ENCODE assay signal across 11 mouse cellular contexts in the genomic region with DNA sequence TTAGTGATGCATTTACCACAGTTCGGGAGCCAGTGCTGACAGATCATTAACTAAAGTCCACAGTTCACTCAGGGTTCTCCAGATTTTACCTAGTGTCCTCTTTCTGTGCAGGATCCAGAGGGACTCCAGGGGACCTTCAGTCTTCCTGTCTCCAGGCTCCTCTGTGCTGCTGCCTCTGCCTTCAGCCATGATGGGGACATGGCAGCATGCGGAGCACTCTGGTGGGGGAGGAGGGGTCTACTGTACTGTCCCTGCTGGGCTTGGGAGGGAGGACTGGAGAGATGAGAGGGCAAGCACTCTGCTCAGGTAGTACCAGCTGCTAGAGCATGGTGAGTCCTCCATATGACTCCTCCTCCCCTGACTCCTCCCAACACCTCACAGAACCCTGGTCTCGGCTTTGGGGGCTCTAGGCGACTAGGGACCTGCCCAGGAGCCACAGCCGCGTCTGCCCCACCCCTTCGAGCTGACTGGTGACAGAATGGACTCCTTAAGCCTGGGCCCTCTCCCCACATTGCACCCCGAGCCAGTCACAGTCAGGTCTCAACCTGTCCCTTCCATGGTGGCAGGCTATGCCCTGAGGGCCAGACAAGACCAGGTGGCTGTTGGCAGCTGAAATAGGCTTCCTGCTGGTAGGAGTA. TPM values are rescaled to one million over a fixed set of nuclear protein-coding genes. Genes with fewer than 3 reads are reported as not detected.
DNase-seq lines count a peak whose midpoint lies in the region; ATAC-seq lines count a peak whose summit lies in the region.
"Had no signal": no experiment of that assay in that cellular context is flagged by ENCODE, and none has a peak within 500 bp of the region (broad histone marks: within the 10 kb centered on the region; RNA-seq: fewer than 3 reads in every experiment).

No protein-coding gene starts in this region.

- H3K36me3 ChIP-seq in hindbrain, embryonic 10.5 days, result no peaks in the 10 kb centered on the region
- H3K36me3 ChIP-seq in hindbrain, embryonic 11.5 days (ENCODE audit: control insufficient read depth, insufficient read depth, low read length), result no peaks in the 10 kb centered on the region
- no peaks in the 10 kb centered on the region for H3K36me3 ChIP-seq in embryonic facial prominence, embryonic 13.5 days
- H3K36me3 ChIP-seq in liver, embryonic 15.5 days (replicated peaks), result no peaks in the 10 kb centered on the region

- H3K27ac ChIP-seq in hindbrain, embryonic 10.5 days, result peak overlapping the region; percentile 36; the same call in 1 of the 2 replicates
- H3K27ac ChIP-seq in hindbrain, embryonic 11.5 days (ENCODE audit: low read depth, low read length), result no peak overlapping the region
- peak overlapping the region; percentile 85; the same call in 1 of the 2 replicates for H3K27ac ChIP-seq in embryonic facial prominence, embryonic 13.5 days
- peak overlapping the region; percentile 69 for H3K27ac ChIP-seq in liver, embryonic 15.5 days (replicated peaks)
- H3K27ac ChIP-seq: heart, adult 2 months had no signal

- peaks cover 90% of the 10 kb centered on the region for H3K4me1 ChIP-seq in hindbrain, embryonic 10.5 days (replicated peaks)
- peaks cover 11% of the 10 kb centered on the region; the same call in 1 of the 2 replicates for H3K4me1 ChIP-seq in hindbrain, embryonic 11.5 days (replicated peaks; ENCODE audit: control insufficient read depth, insufficient read depth, low read length)
- peaks cover 80% of the 10 kb centered on the region for H3K4me1 ChIP-seq in embryonic facial prominence, embryonic 13.5 days
- peaks cover 77% of the 10 kb centered on the region for H3K4me1 ChIP-seq in liver, embryonic 15.5 days (replicated peaks)

- 54% methylated on average over 8 of the region's 8 CpGs for WGBS in hindbrain, embryonic 10.5 days
- 42% methylated on average over 8 of the region's 8 CpGs for WGBS in hindbrain, embryonic 11.5 days
- 43% methylated on average over 8 of the region's 8 CpGs for WGBS in embryonic facial prominence, embryonic 13.5 days
- WGBS in liver, embryonic 15.5 days (ENCODE audit: insufficient replicate concordance), result 50% methylated on average over 8 of the region's 8 CpGs

- H3K9ac ChIP-seq in hindbrain, embryonic 11.5 days (ENCODE audit: low read depth, low read length), result no peak overlapping the region
- H3K9ac ChIP-seq in embryonic facial prominence, embryonic 13.5 days, result 0 out of 2 replicates have a peak overlapping the region, but pooled peaks have one; percentile 40
- no peak overlapping the region for H3K9ac ChIP-seq in liver, embryonic 15.5 days
- H3K9ac ChIP-seq: lung, embryonic 14.5 days had no signal

- peaks cover 49% of the 10 kb centered on the region for H3K27me3 ChIP-seq in hindbrain, embryonic 10.5 days (ENCODE audit: insufficient read depth, poor library complexity, severe bottlenecking)
- H3K27me3 ChIP-seq in hindbrain, embryonic 11.5 days (ENCODE audit: control insufficient read depth, insufficient read depth, low read length), result peaks cover 7% of the 10 kb centered on the region
- peaks cover 4% of the 10 kb centered on the region; the same call in 1 of the 2 replicates for H3K27me3 ChIP-seq in embryonic facial prominence, embryonic 13.5 days
- H3K27me3 ChIP-seq in liver, embryonic 15.5 days, result peaks cover 66% of the 10 kb centered on the region

- no peak overlapping the region for H3K4me3 ChIP-seq in hindbrain, embryonic 10.5 days
- H3K4me3 ChIP-seq in hindbrain, embryonic 11.5 days (ENCODE audit: low read depth, low read length), result no peak overlapping the region
- no peak overlapping the region for H3K4me3 ChIP-seq in embryonic facial prominence, embryonic 13.5 days
- H3K4me3 ChIP-seq in liver, embryonic 15.5 days (replicated peaks), result no peak overlapping the region; the same call in 1 of the 2 replicates
- H3K4me3 ChIP-seq: heart, adult 2 months had no signal

- no peaks in the 10 kb centered on the region for H3K9me3 ChIP-seq in hindbrain, embryonic 10.5 days
- no peaks in the 10 kb centered on the region for H3K9me3 ChIP-seq in hindbrain, embryonic 11.5 days (ENCODE audit: control insufficient read depth, low read length)
- no peaks in the 10 kb centered on the region for H3K9me3 ChIP-seq in embryonic facial prominence, embryonic 13.5 days
- H3K9me3 ChIP-seq in liver, embryonic 15.5 days (replicated peaks), result no peaks in the 10 kb centered on the region

- ATAC-seq in hindbrain, embryonic 11.5 days (ENCODE audit: low FRiP score), result no peak
- ATAC-seq in embryonic facial prominence, embryonic 13.5 days (ENCODE audit: insufficient number of reproducible peaks, insufficient read depth, low FRiP score, low TSS enrichment, low read depth), result no peak
- no peak for ATAC-seq in liver, embryonic 15.5 days (ENCODE audit: insufficient read depth)
- ATAC-seq in inflammation-experienced regulatory T-cells, adult 6 months, result no peak

- no peak for DNase-seq in hindbrain, embryonic 10.5 days (ENCODE audit: low spot score)
- no peak for DNase-seq in hindbrain, embryonic 11.5 days (ENCODE audit: low spot score)
- DNase-seq in kidney, adult 9 months, result peak; percentile 90
- no peak for DNase-seq in gastrocnemius, adult 8-10 months (ENCODE audit: low spot score in 2 of 2)
- no peak for DNase-seq in lung, adult 18-20 months
- DNase-seq: heart, adult 2 months; lung, embryonic 14.5 days; right cerebral cortex, adult 18-20 months had no signal

- H3K4me2 ChIP-seq in hindbrain, embryonic 11.5 days (replicated peaks; ENCODE audit: low read depth, low read length), result no peak overlapping the region
- peak overlapping the region; percentile 27 for H3K4me2 ChIP-seq in embryonic facial prominence, embryonic 13.5 days
- peak overlapping the region; percentile 39 for H3K4me2 ChIP-seq in liver, embryonic 15.5 days
- H3K4me2 ChIP-seq: lung, embryonic 14.5 days had no signal

RNA-seq across cellular contexts. Expression of a gene that starts 3.4 kb away (rescaled TPM):
- 9.8 and 11.0 TPM in 2 replicates for polyA plus RNA-seq in hindbrain, embryonic 10.5 days (2016; fragmentation: Nextera tagmentation; extraction: Ambion mirVana)
- polyA plus RNA-seq in hindbrain, embryonic 11.5 days (2014; fragmentation: Nextera tagmentation; extraction: Ambion mirVana), result 10.1 and 11.5 TPM in 2 replicates
- polyA plus RNA-seq in embryonic facial prominence, embryonic 13.5 days (2015; fragmentation: Nextera tagmentation; extraction: Ambion mirVana), result 17.5 and 20.0 TPM in 2 replicates
- 8.0 and 9.4 TPM in 2 replicates for polyA plus RNA-seq in liver, embryonic 15.5 days (2015; fragmentation: Nextera tagmentation; extraction: Ambion mirVana)
- 1 to 10 TPM in 2 of 4 experiments, under 1 TPM in 2; 0.56 to 1.7 (median 1.2) TPM for total RNA-seq in gastrocnemius, adult 8-10 months (2022)
- polyA plus RNA-seq in inflammation-experienced regulatory T-cells, adult 6 months (2017; shearing (Covaris generic)), result 10 to 100 TPM in 1 of 3 experiments, 1 to 10 TPM in 2; 8.1 to 12.1 (median 9.6) TPM

RNA-seq across cellular contexts. Expression of a gene that starts 26.0 kb away (rescaled TPM):
- polyA plus RNA-seq in hindbrain, embryonic 10.5 days (2016; fragmentation: Nextera tagmentation; extraction: Ambion mirVana), result 112 and 114 TPM in 2 replicates
- polyA plus RNA-seq in hindbrain, embryonic 11.5 days (2014; fragmentation: Nextera tagmentation; extraction: Ambion mirVana), result 87.2 and 88.3 TPM in 2 replicates
- polyA plus RNA-seq in embryonic facial prominence, embryonic 13.5 days (2015; fragmentation: Nextera tagmentation; extraction: Ambion mirVana), result 103 and 104 TPM in 2 replicates
- polyA plus RNA-seq in liver, embryonic 15.5 days (2015; fragmentation: Nextera tagmentation; extraction: Ambion mirVana), result 25.4 and 29.5 TPM in 2 replicates
- 10 to 100 TPM; 26.4 to 32.0 (median 30.1) TPM for total RNA-seq in gastrocnemius, adult 8-10 months (2022)
- 10 to 100 TPM; 43.9 to 55.0 (median 52.0) TPM for polyA plus RNA-seq in inflammation-experienced regulatory T-cells, adult 6 months (2017; shearing (Covaris generic))
